Mouse (Mus musculus): ENCODE data around the gene Slc7a14. TPM values are rescaled to one million over a fixed set of nuclear protein-coding genes. Genes with fewer than 3 reads are reported as not detected.

The Slc7a14 gene
- polyA plus RNA-seq, 1 experiment from 2014 or later, result 0.17 TPM

Other genes with a start within 250 kb of the Slc7a14 start
- gene Skil, start 215.3 kb downstream of the Slc7a14 start, polyA plus RNA-seq (2016; fragmentation: Nextera tagmentation; extraction: Ambion mirVana), result 33.5 and 34.9 TPM in 2 replicates
- 32.1 and 38.7 TPM in 2 replicates for gene Cldn11, start 160.5 kb downstream of the Slc7a14 start, polyA plus RNA-seq (2016; fragmentation: Nextera tagmentation; extraction: Ambion mirVana)

Data from embryonic facial prominence, embryonic 12.5 days (tissue).